Mouse (Mus musculus) E14TG2a.4 (cell line): Measurements from ENCODE around the gene Ppp1r18.

Experiments used
- CTCF ChIP-seq: conservative IDR thresholded peaks from 2 replicates; pipeline ENCODE4 v1.5.1; 2014; ENCODE audit warnings: low read length
- NANOG ChIP-seq: IDR thresholded peaks from 2 replicates; pipeline ENCODE4 v1.6.1; 2014; ENCODE audit warnings: borderline replicate concordance, low read length, mixed read lengths
- POU5F1 ChIP-seq: IDR thresholded peaks from 2 replicates; pipeline ENCODE4 v1.6.1; 2014; ENCODE audit warnings: low read length, borderline replicate concordance

DNA sequence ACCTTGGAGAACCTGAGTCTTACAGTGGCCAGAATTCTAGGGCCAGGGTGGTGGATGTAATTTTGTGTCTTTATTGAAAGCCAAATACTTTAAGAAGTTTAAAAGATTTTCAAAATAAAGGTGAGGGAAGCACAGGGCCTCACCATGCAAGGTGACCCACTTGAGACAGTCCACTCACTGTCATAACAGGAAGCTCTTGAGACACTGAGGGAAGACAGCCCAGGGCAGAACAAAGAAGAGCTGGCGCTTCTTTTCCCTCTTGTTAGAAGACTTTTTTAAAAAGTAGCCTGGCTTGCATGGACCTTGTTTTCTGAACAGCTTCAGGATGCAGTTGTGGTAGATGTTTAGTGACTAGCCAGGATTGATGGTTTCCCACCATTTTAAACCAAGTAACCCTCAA lies 55.0 kb downstream of the Ppp1r18 start:
- TF ChIP-seq CTCF (no peak), POU5F1 (no peak), NANOG (no peak)
